9 mouse cellular contexts compared by ENCODE assay signal in the genomic region with DNA sequence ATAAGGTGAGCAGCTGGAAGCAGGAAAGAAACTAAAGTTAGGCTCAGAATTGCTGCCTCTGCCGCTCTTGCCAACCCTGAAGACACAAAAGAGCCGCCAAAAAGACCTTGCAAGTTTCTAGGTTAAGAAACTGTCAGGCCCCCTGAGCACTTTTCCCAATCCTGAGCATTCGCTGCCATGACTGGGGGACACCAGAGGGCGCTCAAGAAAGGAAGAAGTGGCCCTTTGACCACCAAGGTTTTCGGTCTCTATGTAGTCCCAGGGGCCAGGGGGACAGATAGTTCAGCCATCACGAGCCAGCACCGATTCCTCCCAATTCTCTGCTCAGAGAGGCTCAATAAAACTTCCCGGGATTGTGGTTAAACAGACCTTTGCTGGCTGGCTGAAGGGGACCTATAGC.
DNase-seq lines count a peak whose midpoint lies in the region; ATAC-seq and TF ChIP-seq lines count a peak whose summit lies in the region.
"Had no signal": no experiment of that assay in that cellular context is flagged by ENCODE, and none has a peak within 500 bp of the region (broad histone marks: within the 10 kb centered on the region; RNA-seq: fewer than 3 reads in every experiment).

No protein-coding gene starts in this region.

- no peak overlapping the region for H3K4me3 ChIP-seq in layer of hippocampus, adult 2 months
- H3K4me3 ChIP-seq: limb, embryonic 13.5 days had no signal

- TF ChIP-seq CTCF in layer of hippocampus, adult 2 months (conservative IDR thresholded peaks at IDR 0.05), result peak; percentile 75

- DNase-seq in cerebellum, postnatal 10 days, result peak; percentile 77 to 80
- DNase-seq in cerebellum, adult 8-10 months, result no peak
- DNase-seq in layer of hippocampus, adult 2 months (ENCODE audit: low spot score in 2 of 2), result peak in 1 of 2 experiments; percentile 27
- no peak for DNase-seq in layer of hippocampus, adult 9-11 months
- DNase-seq in B cell, adult 2 months, result peak; percentile 14 to 17
- peak; percentile 27 to 49 for DNase-seq in cerebellum, postnatal 4 days (ENCODE audit: low spot score in 2 of 2)
- DNase-seq in lung, postnatal 14 days, result peak; percentile 39

- no peak for ATAC-seq in monocyte, adult 5-6 weeks (replicated peaks; ENCODE audit: insufficient number of reproducible peaks, low FRiP score, low TSS enrichment, poor library complexity, severe bottlenecking)

- H3K27ac ChIP-seq in layer of hippocampus, adult 2 months, result no peak overlapping the region
- H3K27ac ChIP-seq: limb, embryonic 13.5 days had no signal

Comparison
In these comparisons a context has a peak if more than half of its experiments do, and no peak if none do; other contexts are left out.
1. DNase-seq: peak in cerebellum, postnatal 10 days (2 of 2), B cell, adult 2 months (2 of 2), cerebellum, postnatal 4 days (2 of 2) and lung, postnatal 14 days (single experiment); none in cerebellum, adult 8-10 months (single experiment) and layer of hippocampus, adult 9-11 months (single experiment).